Mouse (Mus musculus): ENCODE measurements around the gene Eppin.

- TF ChIP-seq POLR2A (IDR thresholded peaks at IDR 0.05; ENCODE audit: insufficient read depth, low read depth, low read length) = no peak
- no peak for TF ChIP-seq CTCF (IDR thresholded peaks at IDR 0.05; ENCODE audit: insufficient read depth, low read depth, low read length)
Measured at GRCm38 (mm10) chr2:164564346-164564745, 29.0 kb downstream of the Eppin start.

All from olfactory bulb, adult 2 months (tissue).